ENCODE assay signal across 16 mouse cellular contexts in the genomic region with DNA sequence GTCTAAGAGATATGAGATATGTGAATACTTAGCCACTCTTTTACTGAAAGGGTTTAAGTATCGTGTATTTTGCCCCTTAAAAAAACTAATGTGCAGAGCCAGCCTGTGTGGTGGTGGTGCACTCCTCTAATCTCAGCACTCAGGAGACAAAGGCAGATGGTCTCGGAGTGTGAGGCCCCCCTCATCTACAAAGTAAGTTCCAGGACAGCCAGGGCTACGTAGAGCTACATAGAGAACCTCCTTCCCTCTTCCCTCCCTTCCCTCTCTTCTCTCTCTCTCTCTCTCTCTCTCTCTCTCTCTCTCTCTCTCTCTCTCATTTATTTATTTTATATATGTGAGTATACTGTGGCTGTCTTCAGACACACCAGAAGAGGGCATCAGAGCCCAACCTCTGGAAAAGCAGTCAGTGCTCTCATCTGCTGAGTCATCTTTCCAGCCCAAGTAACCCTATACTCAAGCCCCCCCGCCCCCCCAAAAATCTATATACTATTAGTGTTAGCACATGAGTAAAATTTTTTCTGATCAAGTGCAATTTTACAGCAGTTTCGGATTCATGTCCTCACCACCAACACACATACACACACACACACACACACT. TPM values are rescaled to one million over a fixed set of nuclear protein-coding genes. Genes with fewer than 3 reads are reported as not detected.
DNase-seq lines count a peak whose midpoint lies in the region; ATAC-seq and TF ChIP-seq lines count a peak whose summit lies in the region.
"Had no signal": no experiment of that assay in that cellular context is flagged by ENCODE, and none has a peak within 500 bp of the region (broad histone marks: within the 10 kb centered on the region; RNA-seq: fewer than 3 reads in every experiment).

No protein-coding gene starts in this region.

- H3K36me3 ChIP-seq in forebrain, embryonic 13.5 days (ENCODE audit: poor library complexity, severe bottlenecking): peaks cover 36% of the 10 kb centered on the region
- peaks cover 9% of the 10 kb centered on the region for H3K36me3 ChIP-seq in forebrain, embryonic 11.5 days (ENCODE audit: control insufficient read depth, insufficient read depth, low read length)
- peaks cover 28% of the 10 kb centered on the region for H3K36me3 ChIP-seq in liver, postnatal 0 days (replicated peaks; ENCODE audit: insufficient read depth, low read length)
- H3K36me3 ChIP-seq in embryonic facial prominence, embryonic 13.5 days: peaks cover 38% of the 10 kb centered on the region
- peaks cover 33% of the 10 kb centered on the region for H3K36me3 ChIP-seq in limb, embryonic 14.5 days (ENCODE audit: control insufficient read depth, insufficient read depth, low read length)
- H3K36me3 ChIP-seq in liver, embryonic 11.5 days (ENCODE audit: control insufficient read depth, insufficient read depth, low read length): peaks cover 28% of the 10 kb centered on the region

- H3K9ac ChIP-seq in forebrain, embryonic 13.5 days: no peak overlapping the region
- H3K9ac ChIP-seq in forebrain, embryonic 11.5 days (ENCODE audit: low read length): no peak overlapping the region
- no peak overlapping the region for H3K9ac ChIP-seq in liver, postnatal 0 days (replicated peaks)
- no peak overlapping the region for H3K9ac ChIP-seq in embryonic facial prominence, embryonic 13.5 days
- no peak overlapping the region for H3K9ac ChIP-seq in limb, embryonic 14.5 days (ENCODE audit: low read depth, low read length, severe bottlenecking)
- H3K9ac ChIP-seq in liver, embryonic 11.5 days (ENCODE audit: low read depth, low read length): no peak overlapping the region
- H3K9ac ChIP-seq: hindbrain, embryonic 13.5 days had no signal

- no peaks in the 10 kb centered on the region for H3K4me1 ChIP-seq in forebrain, embryonic 13.5 days
- H3K4me1 ChIP-seq in forebrain, embryonic 11.5 days (replicated peaks; ENCODE audit: control insufficient read depth, insufficient read depth, low read length): no peaks in the 10 kb centered on the region
- H3K4me1 ChIP-seq in liver, postnatal 0 days (ENCODE audit: insufficient read depth): no peaks in the 10 kb centered on the region
- peaks cover 24% of the 10 kb centered on the region for H3K4me1 ChIP-seq in embryonic facial prominence, embryonic 13.5 days
- H3K4me1 ChIP-seq in limb, embryonic 14.5 days (ENCODE audit: control insufficient read depth, insufficient read depth, low read length): peaks cover 8% of the 10 kb centered on the region; the same call in 1 of the 2 replicates
- no peaks in the 10 kb centered on the region for H3K4me1 ChIP-seq in liver, embryonic 11.5 days (replicated peaks; ENCODE audit: control insufficient read depth, insufficient read depth, low read length)
- H3K4me1 ChIP-seq: hindbrain, embryonic 13.5 days had no signal

- peak; percentile 66; the same call in 1 of the 2 replicates for ATAC-seq in forebrain, embryonic 13.5 days
- no peak for ATAC-seq in forebrain, embryonic 11.5 days (replicated peaks; ENCODE audit: low FRiP score)
- ATAC-seq in liver, postnatal 0 days: no peak
- ATAC-seq in embryonic facial prominence, embryonic 13.5 days (ENCODE audit: insufficient number of reproducible peaks, insufficient read depth, low FRiP score, low TSS enrichment, low read depth): no peak
- ATAC-seq in limb, embryonic 14.5 days (ENCODE audit: low FRiP score, low read depth): no peak
- no peak for ATAC-seq in liver, embryonic 11.5 days (replicated peaks; ENCODE audit: low FRiP score)
- no peak for ATAC-seq in CD4-positive, CD25-positive, alpha-beta regulatory T cell, adult 4 months
- ATAC-seq: activated CD4-positive, CD25-positive, alpha-beta regulatory T cell, adult 4 months had no signal

- DNase-seq in forebrain, embryonic 11.5 days (ENCODE audit: low spot score): no peak
- no peak for DNase-seq in liver, postnatal 0 days
- no peak for DNase-seq in liver
- DNase-seq in limb, embryonic 14.5 days (ENCODE audit: low spot score): peak; percentile 25
- DNase-seq in liver, embryonic 11.5 days (ENCODE audit: low spot score): no peak
- DNase-seq: adrenal gland, postnatal 36 days; cerebellum, postnatal 14 days; kidney, postnatal 10 days; left cerebral cortex, postnatal 4 days; lung, adult 18-20 months; right cerebral cortex, postnatal 4 days had no signal

- 0 out of 2 replicates have a peak, but pooled peaks have one; percentile 8 for TF ChIP-seq CTCF in liver, postnatal 0 days (IDR thresholded peaks at IDR 0.05; ENCODE audit: low read depth)

- no peaks in the 10 kb centered on the region for H3K9me3 ChIP-seq in forebrain, embryonic 13.5 days (replicated peaks)
- H3K9me3 ChIP-seq in forebrain, embryonic 11.5 days (ENCODE audit: control insufficient read depth, low read length): no peaks in the 10 kb centered on the region
- no peaks in the 10 kb centered on the region for H3K9me3 ChIP-seq in liver, postnatal 0 days (ENCODE audit: low read length)
- no peaks in the 10 kb centered on the region for H3K9me3 ChIP-seq in embryonic facial prominence, embryonic 13.5 days
- H3K9me3 ChIP-seq in limb, embryonic 14.5 days (ENCODE audit: control insufficient read depth, low read length): no peaks in the 10 kb centered on the region
- no peaks in the 10 kb centered on the region for H3K9me3 ChIP-seq in liver, embryonic 11.5 days (ENCODE audit: control insufficient read depth, low read length)
- H3K9me3 ChIP-seq: hindbrain, embryonic 13.5 days had no signal

- no peak overlapping the region for H3K27ac ChIP-seq in forebrain, embryonic 13.5 days
- H3K27ac ChIP-seq in forebrain, embryonic 11.5 days (ENCODE audit: low read depth, low read length): no peak overlapping the region
- H3K27ac ChIP-seq in liver, postnatal 0 days (ENCODE audit: low read depth): no peak overlapping the region
- peak overlapping the region; percentile 51; the same call in 1 of the 2 replicates for H3K27ac ChIP-seq in embryonic facial prominence, embryonic 13.5 days
- H3K27ac ChIP-seq in limb, embryonic 14.5 days (replicated peaks; ENCODE audit: low read depth, low read length): no peak overlapping the region
- H3K27ac ChIP-seq in liver, embryonic 11.5 days (ENCODE audit: low read depth, low read length): no peak overlapping the region
- H3K27ac ChIP-seq: hindbrain, embryonic 13.5 days had no signal

- WGBS in forebrain, embryonic 13.5 days: 80% methylated on average over 5 of the region's 5 CpGs
- WGBS in forebrain, embryonic 11.5 days: 76% methylated on average over 5 of the region's 5 CpGs
- WGBS in liver, postnatal 0 days (ENCODE audit: insufficient replicate concordance): 74% methylated on average over 5 of the region's 5 CpGs
- 62% methylated on average over 5 of the region's 5 CpGs for WGBS in embryonic facial prominence, embryonic 13.5 days
- WGBS in limb, embryonic 14.5 days: 66% methylated on average over 5 of the region's 5 CpGs
- 78% methylated on average over 5 of the region's 5 CpGs for WGBS in liver, embryonic 11.5 days

- no peak for TF ChIP-seq EP300 in liver, postnatal 0 days (IDR thresholded peaks at IDR 0.05; ENCODE audit: low read depth)

- H3K4me3 ChIP-seq in forebrain, embryonic 13.5 days: no peak overlapping the region
- no peak overlapping the region for H3K4me3 ChIP-seq in forebrain, embryonic 11.5 days (ENCODE audit: low read depth, low read length)
- no peak overlapping the region for H3K4me3 ChIP-seq in liver, postnatal 0 days (ENCODE audit: low read depth, low read length)
- no peak overlapping the region for H3K4me3 ChIP-seq in embryonic facial prominence, embryonic 13.5 days
- no peak overlapping the region for H3K4me3 ChIP-seq in limb, embryonic 14.5 days (replicated peaks; ENCODE audit: low read length)
- no peak overlapping the region for H3K4me3 ChIP-seq in liver, embryonic 11.5 days (ENCODE audit: low read depth, low read length)
- H3K4me3 ChIP-seq: hindbrain, embryonic 13.5 days had no signal

- no peak for TF ChIP-seq POLR2A in limb, embryonic 14.5 days (IDR thresholded peaks at IDR 0.05; ENCODE audit: borderline replicate concordance, extremely low read depth, insufficient read depth, insufficient read length)

- H3K4me2 ChIP-seq in forebrain, embryonic 13.5 days: no peak overlapping the region
- no peak overlapping the region for H3K4me2 ChIP-seq in forebrain, embryonic 11.5 days (ENCODE audit: low read depth, low read length, severe bottlenecking)
- H3K4me2 ChIP-seq in liver, postnatal 0 days (ENCODE audit: low read depth, low read length): no peak overlapping the region
- no peak overlapping the region for H3K4me2 ChIP-seq in embryonic facial prominence, embryonic 13.5 days
- no peak overlapping the region for H3K4me2 ChIP-seq in limb, embryonic 14.5 days (replicated peaks; ENCODE audit: low read depth, low read length, severe bottlenecking)
- H3K4me2 ChIP-seq in liver, embryonic 11.5 days: no peak overlapping the region
- H3K4me2 ChIP-seq: hindbrain, embryonic 13.5 days had no signal

- H3K27me3 ChIP-seq in forebrain, embryonic 13.5 days: no peaks in the 10 kb centered on the region
- no peaks in the 10 kb centered on the region for H3K27me3 ChIP-seq in forebrain, embryonic 11.5 days (ENCODE audit: control insufficient read depth, insufficient read depth, low read length)
- H3K27me3 ChIP-seq in liver, postnatal 0 days (ENCODE audit: insufficient read depth, low read length): no peaks in the 10 kb centered on the region
- H3K27me3 ChIP-seq in embryonic facial prominence, embryonic 13.5 days: no peaks in the 10 kb centered on the region
- no peaks in the 10 kb centered on the region for H3K27me3 ChIP-seq in limb, embryonic 14.5 days (ENCODE audit: control insufficient read depth, insufficient read depth, low read length)
- no peaks in the 10 kb centered on the region for H3K27me3 ChIP-seq in liver, embryonic 11.5 days (replicated peaks; ENCODE audit: control insufficient read depth, insufficient read depth, low read length)
- H3K27me3 ChIP-seq: hindbrain, embryonic 13.5 days had no signal

RNA-seq across cellular contexts. Expression of a gene that starts 9.0 kb away (rescaled TPM):
- polyA plus RNA-seq in forebrain, embryonic 13.5 days (2015; fragmentation: Nextera tagmentation; extraction: Ambion mirVana): 22.7 and 25.3 TPM in 2 replicates
- polyA plus RNA-seq in forebrain, embryonic 11.5 days (2014; fragmentation: Nextera tagmentation; extraction: Ambion mirVana): 34.5 and 37.3 TPM in 2 replicates
- 3.1 and 3.2 TPM in 2 replicates for polyA plus RNA-seq in liver, postnatal 0 days (2015; fragmentation: Nextera tagmentation; extraction: Ambion mirVana)
- 28.6 and 32.8 TPM in 2 replicates for polyA plus RNA-seq in embryonic facial prominence, embryonic 13.5 days (2015; fragmentation: Nextera tagmentation; extraction: Ambion mirVana)
- polyA plus RNA-seq in limb, embryonic 14.5 days (2012; rRNA removed): 61.9 and 78.3 TPM in 2 replicates
- 27.7 and 32.2 TPM in 2 replicates for polyA plus RNA-seq in limb, embryonic 14.5 days (2014; fragmentation: Nextera tagmentation; extraction: Ambion mirVana)
- polyA plus RNA-seq in liver, embryonic 11.5 days (2014; fragmentation: Nextera tagmentation; extraction: Ambion mirVana): 12.4 and 14.4 TPM in 2 replicates
- 1 to 10 TPM; 4.4 to 5.5 TPM for polyA plus RNA-seq in CD4-positive, CD25-positive, alpha-beta regulatory T cell, adult 4 months (2017; shearing (Covaris generic))

RNA-seq across cellular contexts. Expression of a gene that starts 11.6 kb away (rescaled TPM):
- 44.0 and 46.8 TPM in 2 replicates for polyA plus RNA-seq in forebrain, embryonic 13.5 days (2015; fragmentation: Nextera tagmentation; extraction: Ambion mirVana)
- polyA plus RNA-seq in forebrain, embryonic 11.5 days (2014; fragmentation: Nextera tagmentation; extraction: Ambion mirVana): 49.8 and 52.2 TPM in 2 replicates
- 32.1 and 33.0 TPM in 2 replicates for polyA plus RNA-seq in liver, postnatal 0 days (2015; fragmentation: Nextera tagmentation; extraction: Ambion mirVana)
- 71.1 and 82.2 TPM in 2 replicates for polyA plus RNA-seq in embryonic facial prominence, embryonic 13.5 days (2015; fragmentation: Nextera tagmentation; extraction: Ambion mirVana)
- 115 and 152 TPM in 2 replicates for polyA plus RNA-seq in limb, embryonic 14.5 days (2012; rRNA removed)
- polyA plus RNA-seq in limb, embryonic 14.5 days (2014; fragmentation: Nextera tagmentation; extraction: Ambion mirVana): 80.7 and 81.8 TPM in 2 replicates
- 66.5 and 67.2 TPM in 2 replicates for polyA plus RNA-seq in liver, embryonic 11.5 days (2014; fragmentation: Nextera tagmentation; extraction: Ambion mirVana)
- 10 to 100 TPM; 28.4 to 41.1 TPM for polyA plus RNA-seq in CD4-positive, CD25-positive, alpha-beta regulatory T cell, adult 4 months (2017; shearing (Covaris generic))

RNA-seq across cellular contexts. Expression of a gene that starts 28.1 kb away (rescaled TPM):
- 325 and 333 TPM in 2 replicates for polyA plus RNA-seq in forebrain, embryonic 13.5 days (2015; fragmentation: Nextera tagmentation; extraction: Ambion mirVana)
- polyA plus RNA-seq in forebrain, embryonic 11.5 days (2014; fragmentation: Nextera tagmentation; extraction: Ambion mirVana): 339 and 356 TPM in 2 replicates
- 263 and 277 TPM in 2 replicates for polyA plus RNA-seq in liver, postnatal 0 days (2015; fragmentation: Nextera tagmentation; extraction: Ambion mirVana)
- polyA plus RNA-seq in embryonic facial prominence, embryonic 13.5 days (2015; fragmentation: Nextera tagmentation; extraction: Ambion mirVana): 415 and 422 TPM in 2 replicates
- 364 and 388 TPM in 2 replicates for polyA plus RNA-seq in limb, embryonic 14.5 days (2012; rRNA removed)
- 502 and 567 TPM in 2 replicates for polyA plus RNA-seq in limb, embryonic 14.5 days (2014; fragmentation: Nextera tagmentation; extraction: Ambion mirVana)
- polyA plus RNA-seq in liver, embryonic 11.5 days (2014; fragmentation: Nextera tagmentation; extraction: Ambion mirVana): 467 and 501 TPM in 2 replicates
- polyA plus RNA-seq in CD4-positive, CD25-positive, alpha-beta regulatory T cell, adult 4 months (2017; shearing (Covaris generic)): 100 to 1,000 TPM; 200 to 285 TPM

RNA-seq across cellular contexts. Expression of a gene that starts 33.8 kb away (rescaled TPM):
- 10.3 and 15.7 TPM in 2 replicates for polyA plus RNA-seq in forebrain, embryonic 13.5 days (2015; fragmentation: Nextera tagmentation; extraction: Ambion mirVana)
- polyA plus RNA-seq in forebrain, embryonic 11.5 days (2014; fragmentation: Nextera tagmentation; extraction: Ambion mirVana): 44.6 and 44.7 TPM in 2 replicates
- polyA plus RNA-seq in liver, postnatal 0 days (2015; fragmentation: Nextera tagmentation; extraction: Ambion mirVana): 25.3 and 30.9 TPM in 2 replicates
- polyA plus RNA-seq in embryonic facial prominence, embryonic 13.5 days (2015; fragmentation: Nextera tagmentation; extraction: Ambion mirVana): 199 and 251 TPM in 2 replicates
- 222 and 268 TPM in 2 replicates for polyA plus RNA-seq in limb, embryonic 14.5 days (2012; rRNA removed)
- 191 and 204 TPM in 2 replicates for polyA plus RNA-seq in limb, embryonic 14.5 days (2014; fragmentation: Nextera tagmentation; extraction: Ambion mirVana)
- polyA plus RNA-seq in liver, embryonic 11.5 days (2014; fragmentation: Nextera tagmentation; extraction: Ambion mirVana): 89.5 and 95.1 TPM in 2 replicates
- under 1 TPM; 0.32 to 0.90 TPM for polyA plus RNA-seq in CD4-positive, CD25-positive, alpha-beta regulatory T cell, adult 4 months (2017; shearing (Covaris generic))

RNA-seq across cellular contexts. Expression of a gene that starts 41.8 kb away (rescaled TPM):
- 3.3 and 7.6 TPM in 2 replicates for polyA plus RNA-seq in forebrain, embryonic 13.5 days (2015; fragmentation: Nextera tagmentation; extraction: Ambion mirVana)
- 6.9 and 7.1 TPM in 2 replicates for polyA plus RNA-seq in forebrain, embryonic 11.5 days (2014; fragmentation: Nextera tagmentation; extraction: Ambion mirVana)
- 56.9 and 57.7 TPM in 2 replicates for polyA plus RNA-seq in liver, postnatal 0 days (2015; fragmentation: Nextera tagmentation; extraction: Ambion mirVana)
- polyA plus RNA-seq in embryonic facial prominence, embryonic 13.5 days (2015; fragmentation: Nextera tagmentation; extraction: Ambion mirVana): 17.4 and 17.8 TPM in 2 replicates
- 29.5 and 37.8 TPM in 2 replicates for polyA plus RNA-seq in limb, embryonic 14.5 days (2012; rRNA removed)
- polyA plus RNA-seq in limb, embryonic 14.5 days (2014; fragmentation: Nextera tagmentation; extraction: Ambion mirVana): 29.7 and 31.3 TPM in 2 replicates
- 58.6 and 60.2 TPM in 2 replicates for polyA plus RNA-seq in liver, embryonic 11.5 days (2014; fragmentation: Nextera tagmentation; extraction: Ambion mirVana)
- 10 to 100 TPM; 20.3 to 26.3 TPM for polyA plus RNA-seq in CD4-positive, CD25-positive, alpha-beta regulatory T cell, adult 4 months (2017; shearing (Covaris generic))
